Mouse (Mus musculus) heart, embryonic 13.5 days (tissue): ENCODE results near the gene Ceacam9. TPM values are rescaled to one million over a fixed set of nuclear protein-coding genes. Genes with fewer than 3 reads are reported as not detected.
"Not testable (repeated sequence)": the region's sequence is repeated elsewhere in the genome, so short reads cannot be mapped to it uniquely, and the experiment has no call there.

Experiments
- ATAC-seq: fragments of 200-750 bp; cut with Nextera tagmentation; 2 replicates; pipeline ENCODE4 v1.8.0; 2017; ENCODE audit warnings: moderate TSS enrichment; ENCODE audit not compliant: insufficient number of reproducible peaks, low FRiP score, low TSS enrichment; ENCODE audit errors: extremely low read depth
- H3K27ac ChIP-seq: fragments of 300-500 bp; sonication (generic); replicated peaks from 2 replicates; pipeline ENCODE4 v1.5.1; 2015; ENCODE audit warnings: moderate library complexity, mild to moderate bottlenecking, inconsistent platforms
- H3K27me3 ChIP-seq: fragments of 300-500 bp; sonication (generic); replicated peaks from 2 replicates; pipeline ENCODE4 v1.6.1; 2015; ENCODE audit warnings: mild to moderate bottlenecking, inconsistent platforms
- H3K36me3 ChIP-seq: fragments of 300-500 bp; sonication (generic); 2 replicates; pipeline ENCODE4 v1.6.1; 2015; ENCODE audit warnings: mild to moderate bottlenecking, inconsistent platforms
- H3K4me1 ChIP-seq: fragments of 300-500 bp; sonication (generic); 2 replicates; pipeline ENCODE4 v1.6.1; 2015; ENCODE audit warnings: inconsistent platforms
- H3K4me2 ChIP-seq: fragments of 300-500 bp; sonication (generic); 2 replicates; pipeline ENCODE4 v1.6.1; 2015; ENCODE audit warnings: inconsistent platforms, mild to moderate bottlenecking, moderate library complexity
- H3K4me3 ChIP-seq: fragments of 300-500 bp; sonication (generic); 2 replicates; pipeline ENCODE4 v1.5.1; 2015; ENCODE audit warnings: moderate library complexity, mild to moderate bottlenecking, inconsistent platforms
- H3K9ac ChIP-seq: fragments of 300-500 bp; sonication (generic); 2 replicates; pipeline ENCODE4 v1.6.1; 2015; ENCODE audit warnings: inconsistent platforms, mild to moderate bottlenecking, moderate library complexity
- H3K9me3 ChIP-seq: fragments of 300-500 bp; sonication (generic); 2 replicates; pipeline ENCODE4 v1.6.1; 2016; ENCODE audit warnings: inconsistent platforms
- WGBS: fragments of 180-500 bp; shearing (Covaris S2); methylation state at CpG from one replicate; pipeline ENCODE4 v1.1.7; 2015; ENCODE audit warnings: mixed read lengths; 5-methylcytosine and 5-hydroxymethylcytosine counted together
- polyA plus RNA-seq: library from polyadenylated mRNA; unstranded; fragments of >200 nt; fragmentation: Nextera tagmentation; extraction: Ambion mirVana; gene quantifications from 2 replicates; pipeline ENCODE4 v1.2.1, GENCODE M21; 2015

Ceacam9 gene
- polyA plus RNA-seq, 1 experiment from 2014 or later, result not detected

GRCm38 (mm10) chr7:16712633-16713415 is 8.9 kb upstream of the Ceacam9 start:
- no peak overlapping the region for H3K4me3 ChIP-seq
- WGBS, result 68% methylated on average over 13 of the region's 13 CpGs
- no peaks in the 10 kb centered on the region for H3K36me3 ChIP-seq
- H3K9ac ChIP-seq, result no peak overlapping the region
- no peaks in the 10 kb centered on the region for H3K27me3 ChIP-seq
- H3K4me2 ChIP-seq, result no peak overlapping the region
- H3K4me1 ChIP-seq, result peaks cover 19% of the 10 kb centered on the region
- peaks cover 3% of the 10 kb centered on the region; the same call in 1 of the 2 replicates for H3K9me3 ChIP-seq
- H3K27ac ChIP-seq, result no peak overlapping the region
- no peak for ATAC-seq

- ATAC-seq, H3K4me3 ChIP-seq, H3K4me2 ChIP-seq, H3K9ac ChIP-seq, H3K9me3 ChIP-seq, H3K4me1 ChIP-seq, H3K27me3 ChIP-seq, H3K36me3 ChIP-seq: not testable (repeated sequence)
- 33% methylated on average over 8 of the region's 8 CpGs for WGBS
- H3K27ac ChIP-seq, result peak overlapping the region; percentile 29; the same call in 1 of the 2 replicates
Observed at GRCm38 (mm10) chr7:16716456-16717152, 5.1 kb upstream of the Ceacam9 start.

- not testable (repeated sequence) for H3K4me1 ChIP-seq, H3K9ac ChIP-seq, H3K4me3 ChIP-seq, H3K36me3 ChIP-seq, H3K4me2 ChIP-seq, H3K27me3 ChIP-seq, H3K9me3 ChIP-seq, ATAC-seq, H3K27ac ChIP-seq
- WGBS, result 52% methylated on average over 3 of the region's 3 CpGs
Observed at GRCm38 (mm10) chr7:16722490-16722889, 761 bp downstream of the Ceacam9 start.

- WGBS, result 17% methylated on average over 14 of the region's 14 CpGs
Observed at GRCm38 (mm10) chr7:16728596-16729348, 7.0 kb downstream of the Ceacam9 start.

GRCm38 (mm10) chr7:16729563-16729962 is 7.8 kb downstream of the Ceacam9 start:
- Histone ChIP-seq H3K4me3 (peak overlapping the region; percentile 13), H3K27ac (0 out of 2 replicates have a peak overlapping the region, but pooled peaks have one; percentile 59), H3K4me2 (peak overlapping the region; percentile 48), H3K4me1 (peaks cover 20% of the 10 kb centered on the region), H3K9ac (peak overlapping the region; percentile 11; the same call in 1 of the 2 replicates)
- not testable (repeated sequence) for H3K36me3 ChIP-seq, H3K9me3 ChIP-seq, ATAC-seq, H3K27me3 ChIP-seq
- WGBS, result under 1% methylated on average over 7 of the region's 7 CpGs

More at GRCm38 (mm10) chr7:16728596-16729348, 7.0 kb downstream of the Ceacam9 start:
- H3K4me3 ChIP-seq, result peak overlapping the region; percentile 29
- ATAC-seq, result peak; percentile 11; the same call in 1 of the 2 replicates
- H3K9me3 ChIP-seq, result no peaks in the 10 kb centered on the region
- peak overlapping the region; percentile 59 for H3K27ac ChIP-seq
- peaks cover 20% of the 10 kb centered on the region for H3K4me1 ChIP-seq
- no peaks in the 10 kb centered on the region for H3K27me3 ChIP-seq
- H3K4me2 ChIP-seq, result peak overlapping the region; percentile 63
- peak overlapping the region; percentile 11; the same call in 1 of the 2 replicates for H3K9ac ChIP-seq
- no peaks in the 10 kb centered on the region for H3K36me3 ChIP-seq

GRCm38 (mm10) chr7:16730791-16731190 is 9.1 kb downstream of the Ceacam9 start:
- Histone ChIP-seq H3K4me2 (no peak overlapping the region), H3K9me3 (no peaks in the 10 kb centered on the region), H3K9ac (no peak overlapping the region), H3K27ac (no peak overlapping the region), H3K4me1 (peaks cover 20% of the 10 kb centered on the region), H3K36me3 (no peaks in the 10 kb centered on the region), H3K27me3 (no peaks in the 10 kb centered on the region), H3K4me3 (no peak overlapping the region)
- 72% methylated on average over 6 of the region's 6 CpGs for WGBS
- ATAC-seq, result no peak

GRCm38 (mm10) chr7:16731893-16732422 is 10.2 kb downstream of the Ceacam9 start:
- no peak overlapping the region for H3K9ac ChIP-seq
- H3K36me3 ChIP-seq, result no peaks in the 10 kb centered on the region
- peaks cover 18% of the 10 kb centered on the region for H3K4me1 ChIP-seq
- H3K27me3 ChIP-seq, result no peaks in the 10 kb centered on the region
- no peak for ATAC-seq
- H3K4me3 ChIP-seq, result no peak overlapping the region
- no peaks in the 10 kb centered on the region for H3K9me3 ChIP-seq
- no peak overlapping the region for H3K4me2 ChIP-seq
- WGBS, result 68% methylated on average over 7 of the region's 7 CpGs
- no peak overlapping the region for H3K27ac ChIP-seq

GRCm38 (mm10) chr7:16737606-16738072 is 15.9 kb downstream of the Ceacam9 start:
- Histone ChIP-seq H3K27me3 (no peaks in the 10 kb centered on the region), H3K27ac (no peak overlapping the region), H3K4me2 (peak overlapping the region; percentile 94), H3K9me3 (no peaks in the 10 kb centered on the region), H3K36me3 (peaks cover 8% of the 10 kb centered on the region; the same call in 1 of the 2 replicates), H3K9ac (peak overlapping the region; percentile 75), H3K4me3 (peak overlapping the region; percentile 92), H3K4me1 (peaks cover 17% of the 10 kb centered on the region)
- WGBS, result 41% methylated on average over 10 of the region's 10 CpGs
- ATAC-seq, result no peak

GRCm38 (mm10) chr7:16738073-16738696 is 16.5 kb downstream of the Ceacam9 start, which contains the start of gene Ap2s1:
TSS of gene Ap2s1 (plus strand) at chr7:16738410.
- peak within 1 kb of the TSS; percentile 26; the same call in 1 of the 2 replicates for H3K27ac ChIP-seq
- H3K36me3 ChIP-seq, result peaks cover 14% of the 10 kb centered on the region
- under 1% methylated on average over 34 of the region's 34 CpGs for WGBS
- peak; percentile 87 for ATAC-seq
- no peaks in the 10 kb centered on the region for H3K27me3 ChIP-seq
- H3K4me3 ChIP-seq, result peak within 1 kb of the TSS; percentile 92
- H3K4me1 ChIP-seq, result peaks cover 17% of the 10 kb centered on the region
- H3K4me2 ChIP-seq, result peak within 1 kb of the TSS; percentile 94
- peak within 1 kb of the TSS; percentile 92 for H3K9ac ChIP-seq
- no peaks in the 10 kb centered on the region for H3K9me3 ChIP-seq

GRCm38 (mm10) chr7:16739056-16739604 is 17.4 kb downstream of the Ceacam9 start:
- no peaks in the 10 kb centered on the region for H3K9me3 ChIP-seq
- peak overlapping the region; percentile 92 for H3K9ac ChIP-seq
- no peaks in the 10 kb centered on the region for H3K27me3 ChIP-seq
- 0 out of 2 replicates have a peak overlapping the region, but pooled peaks have one; percentile 26 for H3K27ac ChIP-seq
- peak overlapping the region; percentile 94 for H3K4me2 ChIP-seq
- peaks cover 23% of the 10 kb centered on the region for H3K36me3 ChIP-seq
- peak overlapping the region; percentile 92 for H3K4me3 ChIP-seq
- WGBS, result 57% methylated on average over 10 of the region's 10 CpGs
- ATAC-seq, result no peak
- peaks cover 23% of the 10 kb centered on the region for H3K4me1 ChIP-seq
